Mouse (Mus musculus) ES-E14 (cell line): Measurements from ENCODE around the gene Gfi1.

Experiments
- CHD2 ChIP-seq: IDR thresholded peaks from 2 replicates; pipeline ENCODE4 v1.6.1; 2014; ENCODE audit warnings: mild to moderate bottlenecking, low read depth, low read length, inconsistent platforms
- MAFK ChIP-seq: IDR thresholded peaks from 2 replicates; pipeline ENCODE4 v1.6.1; 2014; ENCODE audit warnings: mild to moderate bottlenecking, low read depth, low read length, inconsistent platforms; ENCODE audit not compliant: insufficient read depth

GRCm38 (mm10) chr5:107681300-107681699 lies 44.5 kb downstream of the Gfi1 start:
- TF ChIP-seq CHD2 (no peak), MAFK (no peak)
